Mouse (Mus musculus) large intestine, adult 2 months (tissue): ENCODE data around the gene Col8a2. TPM values are rescaled to one million over a fixed set of nuclear protein-coding genes. Genes with fewer than 3 reads are reported as not detected.

ENCODE experiments used
- DNase-seq: peaks from one replicate; pipeline ENCODE4 v3.0.0-alpha.2; 2012; ENCODE audit warnings: low read depth, low spot score
- WGBS: fragments of 180-500 bp; shearing (Covaris S2); methylation state at CpG from one replicate; pipeline ENCODE4 v1.1.7; 2018; 5-methylcytosine and 5-hydroxymethylcytosine counted together
- polyA plus RNA-seq: library from polyadenylated mRNA; depleted of rRNA; stranded (reverse); fragments of >200 nt; gene quantifications from 2 replicates; pipeline ENCODE4 v1.2.3, GENCODE M21; 2012

Col8a2 gene
- polyA plus RNA-seq, 1 experiment, result 1.9 TPM

DNA sequence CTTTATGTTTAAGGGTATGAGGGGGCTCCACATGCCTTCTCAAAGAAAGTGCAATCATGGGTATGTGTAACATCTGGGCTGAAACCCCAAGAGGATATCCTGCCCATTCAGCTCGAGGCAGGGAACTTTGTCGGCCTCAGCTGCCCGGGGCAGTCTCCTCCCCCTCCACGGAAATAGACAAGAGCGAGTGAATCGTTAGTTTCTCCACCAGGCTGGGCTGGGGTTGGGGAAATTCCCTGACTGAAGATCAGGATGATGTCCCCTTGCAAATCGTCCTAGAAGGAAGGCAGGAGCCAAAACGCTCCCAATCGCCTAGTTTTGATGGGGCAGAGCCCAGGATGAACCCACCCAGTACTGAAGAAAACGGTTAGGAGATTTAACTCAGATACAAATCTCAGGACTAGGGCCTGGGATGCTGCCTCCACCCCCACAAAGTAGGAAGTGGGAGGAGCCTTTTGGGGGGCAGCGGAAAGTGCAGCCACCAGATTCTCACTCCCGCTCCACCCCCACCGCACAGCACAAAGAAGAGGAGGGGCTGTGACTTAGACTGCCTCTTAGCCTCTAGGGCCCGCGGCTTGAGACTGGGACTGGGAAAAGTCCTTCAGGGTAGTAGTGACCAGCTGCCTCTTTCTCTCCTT, 27.0 kb upstream of the Col8a2 start:
- DNase-seq, result no peak
- 15% methylated on average over 15 of the region's 15 CpGs for WGBS

DNA sequence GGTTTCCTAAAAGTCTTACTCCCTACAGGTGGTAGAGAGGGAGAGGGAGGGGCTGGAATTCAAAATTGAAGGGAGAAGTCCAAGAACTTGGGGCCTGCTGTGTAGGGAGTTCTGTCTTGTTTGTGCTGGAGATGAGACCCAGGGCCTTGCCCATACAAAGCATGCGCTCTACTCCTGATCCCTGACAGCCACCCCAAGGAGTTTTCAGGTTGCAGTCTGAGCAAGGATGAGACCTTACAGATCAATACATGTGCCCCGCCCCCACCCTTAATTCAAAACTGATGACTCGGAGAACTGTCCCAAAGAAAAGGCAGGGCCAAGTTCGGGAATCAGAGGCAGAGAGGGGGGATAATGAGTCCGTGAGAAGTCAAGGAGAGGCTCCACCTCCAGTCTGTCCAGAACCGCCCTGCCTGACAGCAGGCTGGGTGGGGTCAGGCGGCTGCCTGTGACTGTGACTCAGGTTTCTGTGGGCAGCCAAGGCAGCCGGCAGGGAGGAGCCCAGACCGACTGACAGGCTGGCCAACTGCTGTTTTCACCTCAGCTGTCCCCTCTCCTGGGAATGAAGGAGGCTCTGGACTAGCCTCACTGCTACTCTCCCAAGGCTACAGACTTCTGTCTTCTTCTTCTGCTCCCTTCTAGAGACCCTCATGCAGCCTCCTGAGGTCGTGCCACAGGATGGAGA, 25.9 kb upstream of the Col8a2 start:
- no peak for DNase-seq
- 8% methylated on average over 10 of the region's 10 CpGs for WGBS

DNA sequence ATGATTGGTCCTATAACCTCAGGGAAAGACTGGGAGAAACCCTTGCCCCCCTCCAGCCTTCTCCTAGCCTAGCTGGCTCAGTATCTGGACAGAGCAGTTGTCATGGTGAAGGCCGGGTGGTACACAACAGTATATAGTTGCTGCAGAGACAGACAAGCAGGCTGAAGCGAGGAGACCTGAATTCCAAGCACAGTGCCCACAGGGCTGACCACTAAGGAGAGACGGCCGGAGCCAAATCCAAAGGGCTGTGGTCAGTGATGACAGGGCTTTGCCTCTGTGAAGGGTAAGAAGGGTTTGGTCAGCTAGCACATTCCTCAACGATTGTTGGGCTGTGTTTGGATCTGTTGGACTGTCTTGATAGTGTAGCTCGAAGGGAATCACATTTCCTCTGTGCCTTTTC, 25.3 kb upstream of the Col8a2 start:
- WGBS, result 64% methylated on average over 6 of the region's 6 CpGs
- no peak for DNase-seq

- 30% methylated on average over 7 of the region's 7 CpGs for WGBS
Measured at GRCm38 (mm10) chr4:126261675-126262074, 24.9 kb upstream of the Col8a2 start.

DNA sequence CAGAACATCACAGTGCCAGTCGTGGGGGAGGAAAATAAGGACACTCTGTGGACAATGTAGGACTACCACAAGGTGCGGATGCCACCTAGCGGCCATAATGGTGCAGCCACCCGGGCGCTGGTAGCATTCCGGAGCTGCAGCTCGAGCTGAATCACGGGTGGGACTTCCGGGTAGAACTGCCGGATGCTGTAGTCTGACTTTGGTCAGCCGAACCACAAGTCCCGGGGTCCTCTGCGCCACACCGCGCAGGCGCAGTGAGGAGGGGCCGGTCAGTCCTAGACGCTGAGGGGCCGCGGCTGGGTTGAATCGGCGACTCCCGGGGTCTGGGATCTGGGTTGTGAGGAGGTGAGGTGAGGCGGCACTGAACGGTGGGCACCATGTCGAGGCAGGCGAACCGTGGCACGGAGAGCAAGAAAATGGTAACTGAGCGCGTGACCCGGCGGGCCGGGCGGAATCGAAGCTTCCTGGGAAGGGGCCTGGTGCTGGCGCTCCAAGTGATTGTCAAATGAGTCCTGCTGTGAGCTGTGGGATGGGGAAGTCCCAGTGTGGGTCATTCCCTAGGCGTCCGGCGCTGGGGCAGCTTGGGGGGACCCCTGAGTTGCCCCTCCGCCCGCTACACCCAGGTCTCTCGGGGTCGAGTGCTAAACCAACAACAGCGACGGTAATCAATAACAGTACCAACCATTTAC, 24.3 kb upstream of the Col8a2 start, which contains the start of gene Trappc3:
Gene Trappc3, plus strand, starts transcription at position 207 of the 689 bp plus-strand sequence.
- WGBS, result under 1% methylated on average over 46 of the region's 46 CpGs

More at GRCm38 (mm10) chr4:126261675-126262074, 24.9 kb upstream of the Col8a2 start:
- DNase-seq, result no peak

DNA sequence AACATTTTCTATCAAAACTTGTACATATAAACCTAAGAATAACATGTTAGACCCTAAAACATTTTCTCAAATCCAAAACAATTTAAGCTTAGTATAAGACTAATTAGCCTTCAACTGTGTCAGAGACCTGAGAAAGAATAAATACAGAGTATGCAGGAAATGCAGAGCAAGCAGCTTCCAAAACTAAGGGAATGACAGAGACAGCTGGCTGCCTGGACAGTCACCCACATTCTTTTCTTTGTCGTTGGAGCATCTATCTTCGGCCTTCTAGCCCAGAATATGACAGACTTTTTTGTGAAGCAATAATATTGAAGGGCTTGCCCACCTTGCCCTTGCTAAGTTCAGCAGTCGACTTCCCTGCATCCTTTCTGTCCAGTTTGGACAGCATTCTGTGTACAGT, 17.3 kb upstream of the Col8a2 start:
- 64% methylated on average over 3 of the region's 3 CpGs for WGBS
- no peak for DNase-seq

More for the DNA sequence above, 24.3 kb upstream of the Col8a2 start, which contains the start of gene Trappc3:
- peak; percentile 93 for DNase-seq

DNA sequence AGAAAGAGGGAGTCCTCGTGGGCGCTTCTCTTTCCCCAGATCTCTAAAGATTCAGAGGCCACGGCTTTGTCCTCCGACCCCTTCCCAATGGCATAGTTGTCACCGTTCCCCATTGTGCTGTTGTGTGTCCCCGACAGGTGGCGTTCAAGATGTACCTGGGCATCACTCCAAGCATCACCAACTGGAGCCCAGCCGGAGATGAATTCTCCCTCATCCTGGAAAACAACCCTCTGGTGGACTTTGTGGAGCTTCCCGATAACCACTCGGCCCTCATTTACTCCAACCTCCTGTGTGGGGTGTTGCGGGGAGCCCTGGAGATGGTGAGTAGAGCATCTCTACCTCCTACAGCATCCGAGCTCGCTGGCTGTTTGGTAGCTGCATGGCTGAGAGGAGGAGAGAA, 12.8 kb upstream of the Col8a2 start:
- WGBS, result 88% methylated on average over 13 of the region's 13 CpGs
- no peak for DNase-seq

DNA sequence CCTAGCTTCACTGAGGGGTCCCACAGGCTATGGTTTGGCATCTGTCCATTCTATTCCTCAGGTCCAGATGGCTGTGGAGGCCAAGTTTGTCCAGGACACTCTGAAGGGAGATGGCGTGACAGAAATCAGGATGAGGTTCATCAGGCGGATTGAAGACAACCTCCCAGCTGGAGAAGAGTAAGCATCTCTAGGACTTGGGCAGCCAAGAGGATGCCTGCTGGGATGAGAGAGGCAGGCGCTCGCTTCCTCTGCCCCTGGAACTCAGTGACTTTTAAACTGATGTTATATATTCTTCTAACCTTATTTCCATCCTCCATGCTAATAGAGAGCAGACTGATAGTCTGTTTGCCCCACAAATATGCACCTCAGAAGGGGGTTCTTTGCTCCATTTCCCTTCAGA, 11.5 kb upstream of the Col8a2 start:
- WGBS, result 93% methylated on average over 4 of the region's 4 CpGs
- no peak for DNase-seq

DNA sequence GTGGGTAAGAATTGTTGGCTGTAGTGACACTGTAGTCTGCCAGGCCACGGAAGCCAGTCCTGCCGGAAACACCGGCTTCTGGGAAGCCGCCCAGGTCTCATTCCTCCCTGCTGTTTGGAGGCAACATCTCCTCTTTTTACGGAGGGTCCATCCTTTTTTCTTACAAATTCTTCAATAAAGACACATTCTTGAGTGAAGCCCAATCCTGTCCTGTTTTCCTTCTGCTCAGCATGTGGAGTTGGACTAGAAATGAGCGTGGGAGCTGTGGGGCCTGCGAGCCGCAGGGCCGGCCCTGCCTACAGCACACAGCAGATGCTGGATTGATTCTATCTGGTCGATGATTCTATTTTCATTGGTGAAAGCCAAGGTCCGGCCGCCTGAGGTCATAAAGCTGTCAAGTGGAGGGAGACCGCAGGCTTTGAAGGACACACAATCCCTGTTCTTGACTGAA, 10.9 kb upstream of the Col8a2 start:
- 77% methylated on average over 13 of the region's 13 CpGs for WGBS
- DNase-seq, result no peak

DNA sequence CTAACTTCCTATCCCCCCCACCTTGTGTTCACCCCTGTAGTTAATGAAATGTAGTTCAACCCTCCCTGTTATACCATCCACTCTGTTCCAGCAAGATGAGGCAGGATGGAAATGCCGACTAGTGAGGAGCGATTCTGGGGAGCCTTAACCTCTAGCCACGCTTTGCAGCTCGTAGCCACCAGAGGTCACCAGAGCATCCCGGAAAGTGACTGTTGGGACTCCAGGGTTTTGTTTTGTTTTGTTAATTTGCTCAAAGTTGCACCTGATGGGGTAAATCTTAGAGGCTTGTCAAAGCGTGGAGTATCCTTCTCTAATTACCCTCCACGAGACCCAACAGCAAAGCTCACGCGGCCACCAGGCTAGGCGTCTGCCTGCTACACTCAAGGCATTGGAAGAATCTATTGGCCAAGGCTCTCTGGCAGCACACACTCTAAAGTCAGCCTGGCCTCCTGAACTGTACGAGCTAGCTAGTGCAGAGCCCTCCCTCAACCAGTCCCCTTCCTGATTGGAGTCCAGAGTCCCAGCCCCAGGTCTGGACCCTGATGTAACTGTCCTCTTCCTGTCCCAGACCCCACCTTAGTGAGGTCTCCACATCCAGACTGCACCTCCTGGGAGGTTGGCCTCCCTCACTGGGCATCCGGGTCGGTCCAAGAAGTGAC, 8.6 kb upstream of the Col8a2 start:
- DNase-seq, result no peak
- WGBS, result 14% methylated on average over 13 of the region's 13 CpGs

DNA sequence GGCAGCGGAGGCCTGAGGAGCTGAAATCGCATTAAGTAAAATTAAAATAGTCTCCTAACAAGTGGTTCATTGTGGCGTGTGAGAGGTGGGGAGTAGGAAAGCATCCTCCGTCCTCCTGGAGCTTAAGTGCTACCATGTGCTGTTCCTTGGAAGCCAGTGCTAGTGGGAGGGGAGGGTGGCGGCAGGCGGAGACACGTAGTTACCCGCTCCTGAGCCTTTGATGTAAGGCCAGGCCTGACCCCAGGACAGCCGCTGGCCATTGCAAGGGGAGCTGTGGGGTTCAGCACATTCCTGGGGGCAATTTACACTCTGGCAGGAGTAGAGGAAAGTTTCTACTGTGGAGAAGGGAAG, 8.1 kb upstream of the Col8a2 start:
- 64% methylated on average over 9 of the region's 9 CpGs for WGBS
- DNase-seq, result no peak

DNA sequence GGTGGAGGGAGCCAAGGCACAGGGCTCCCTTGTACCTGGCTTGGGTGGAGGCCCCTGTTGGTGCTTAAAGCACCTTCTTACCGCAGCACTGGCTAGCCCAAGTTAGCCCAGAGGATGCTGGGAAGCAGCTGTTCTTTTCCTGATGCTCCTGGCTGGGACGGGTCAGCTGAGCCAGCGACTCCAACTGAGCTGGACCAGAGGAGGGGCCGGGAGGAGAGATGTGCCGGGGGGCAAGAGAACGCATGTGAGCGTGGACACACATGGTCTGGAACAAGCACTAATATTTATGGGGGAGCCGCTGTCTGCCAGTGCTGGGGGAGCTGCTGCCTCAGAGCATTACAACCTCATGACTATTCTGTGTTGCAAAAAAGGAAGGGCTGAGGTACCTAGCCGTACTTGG, 7.6 kb upstream of the Col8a2 start:
- no peak for DNase-seq
- 80% methylated on average over 9 of the region's 9 CpGs for WGBS

GRCm38 (mm10) chr4:126281706-126282105, 4.9 kb upstream of the Col8a2 start:
- 61% methylated on average over 9 of the region's 9 CpGs for WGBS
- no peak for DNase-seq

- no peak for DNase-seq
- 86% methylated on average over 8 of the region's 8 CpGs for WGBS
Measured at GRCm38 (mm10) chr4:126283582-126283981, 3.0 kb upstream of the Col8a2 start.

GRCm38 (mm10) chr4:126287302-126287995, 856 bp downstream of the Col8a2 start:
- 30% methylated on average over 11 of the region's 11 CpGs for WGBS

DNA sequence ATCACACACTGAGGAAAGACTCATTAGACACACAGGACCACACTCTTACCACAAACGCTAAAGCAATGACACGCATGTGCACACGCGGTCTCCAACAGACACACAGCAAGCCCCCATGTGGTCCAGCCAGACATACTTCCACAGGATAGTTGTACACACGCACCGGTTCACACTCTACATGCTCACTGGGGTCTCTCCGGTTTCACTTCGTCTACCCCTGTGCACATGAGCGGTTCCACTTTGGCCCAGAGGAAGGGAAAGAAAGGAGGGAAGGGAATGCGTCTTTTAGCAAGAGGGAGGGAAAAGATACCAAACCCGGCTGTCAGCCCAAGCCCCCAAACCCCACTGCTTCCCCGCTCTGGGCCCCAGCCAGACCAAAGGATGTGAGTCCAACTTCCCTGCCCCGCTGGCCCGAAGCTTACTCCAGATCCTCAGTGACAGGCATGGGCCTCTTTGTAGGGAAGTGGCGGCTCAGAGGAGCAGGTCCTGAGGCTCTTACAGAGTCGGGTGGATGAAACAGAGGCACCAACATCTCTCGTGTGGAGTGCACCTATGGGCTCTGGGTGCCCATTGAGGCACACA, 1.6 kb downstream of the Col8a2 start:
- WGBS, result 41% methylated on average over 17 of the region's 17 CpGs
- DNase-seq, result no peak

More at GRCm38 (mm10) chr4:126287302-126287995, 856 bp downstream of the Col8a2 start:
- DNase-seq, result no peak

GRCm38 (mm10) chr4:126290314-126290713, 3.7 kb downstream of the Col8a2 start:
- DNase-seq, result no peak
- WGBS, result 83% methylated on average over 8 of the region's 8 CpGs

DNA sequence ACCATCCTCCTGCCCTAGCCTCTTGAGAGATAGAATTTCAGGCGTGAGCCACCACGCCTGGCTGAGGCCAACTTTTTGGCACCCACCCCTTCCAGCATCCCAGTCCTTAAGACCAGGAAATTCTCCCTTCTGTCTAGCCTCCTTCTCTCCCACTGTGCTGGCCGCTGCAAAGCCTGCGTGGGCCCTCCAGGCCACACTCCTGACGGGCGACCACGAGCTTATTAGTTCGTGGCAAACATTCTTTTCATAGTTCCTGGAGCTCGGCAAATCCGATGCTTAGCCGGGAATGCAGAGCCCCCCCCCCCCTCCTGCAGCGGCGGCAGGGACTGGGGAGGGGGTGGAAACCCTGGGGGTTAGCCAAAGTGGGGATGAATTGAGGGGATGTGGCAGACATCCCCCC, 4.6 kb downstream of the Col8a2 start:
- no peak for DNase-seq
- 19% methylated on average over 13 of the region's 13 CpGs for WGBS

DNA sequence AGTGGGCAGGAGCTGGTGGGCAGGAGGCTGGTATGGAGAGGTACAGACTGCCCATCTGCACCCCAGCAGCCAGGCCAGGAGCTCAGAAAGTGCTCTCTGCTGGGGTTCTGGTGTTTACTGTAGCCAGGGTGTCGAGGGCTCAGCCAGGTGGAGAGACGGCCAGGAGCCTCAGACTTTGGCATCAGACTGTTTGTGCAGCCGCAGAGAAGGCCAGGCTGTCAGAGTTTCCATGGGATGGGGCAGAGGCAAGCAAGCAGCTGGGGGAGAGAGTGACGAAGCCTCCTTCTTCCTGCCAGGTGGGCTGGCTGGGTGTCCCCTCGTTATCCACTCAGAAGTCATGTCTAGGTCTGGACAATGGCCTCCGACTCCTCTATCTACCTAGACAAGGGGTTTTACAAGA, 8.6 kb downstream of the Col8a2 start:
- no peak for DNase-seq
- 70% methylated on average over 6 of the region's 6 CpGs for WGBS
